Comparison of ENCODE assay signal across 9 mouse cellular contexts in genomic region chr3:21986164-21986892, GRCm38 (mm10).
A peak's percentile ranks its signal among the peaks of the same experiment; 100 is the strongest.
DNase-seq lines count a peak whose midpoint lies in the region; ATAC-seq and TF ChIP-seq lines count a peak whose summit lies in the region.
"Had no signal": no experiment of that assay in that cellular context is flagged by ENCODE, and none has a peak within 500 bp of the region (broad histone marks: within the 10 kb centered on the region; RNA-seq: fewer than 3 reads in every experiment).

No protein-coding gene starts in this region.

- no peaks in the 10 kb centered on the region for H3K27me3 ChIP-seq in liver, embryonic 14.5 days (ENCODE audit: control insufficient read depth, insufficient read depth, low read length)
- no peaks in the 10 kb centered on the region for H3K27me3 ChIP-seq in forebrain, embryonic 12.5 days
- no peaks in the 10 kb centered on the region for H3K27me3 ChIP-seq in hindbrain, embryonic 11.5 days (ENCODE audit: control insufficient read depth, insufficient read depth, low read length)
- H3K27me3 ChIP-seq: megakaryocyte, embryonic 14.5 days had no signal

- H3K9me3 ChIP-seq in liver, embryonic 14.5 days (ENCODE audit: control insufficient read depth, low read length) = no peaks in the 10 kb centered on the region
- H3K9me3 ChIP-seq in forebrain, embryonic 12.5 days = no peaks in the 10 kb centered on the region
- H3K9me3 ChIP-seq in hindbrain, embryonic 11.5 days (ENCODE audit: control insufficient read depth, low read length) = no peaks in the 10 kb centered on the region

- peak; percentile 54; the same call in 1 of the 2 replicates for ATAC-seq in liver, embryonic 14.5 days (ENCODE audit: insufficient read depth)
- no peak for ATAC-seq in forebrain, embryonic 12.5 days (ENCODE audit: low FRiP score)
- ATAC-seq in hindbrain, embryonic 11.5 days (ENCODE audit: low FRiP score) = no peak

- peaks cover 9% of the 10 kb centered on the region for H3K4me1 ChIP-seq in lung, adult 2 months (ENCODE audit: control insufficient read depth, insufficient read depth, low read length)
- H3K4me1 ChIP-seq in liver, embryonic 14.5 days (replicated peaks; ENCODE audit: control insufficient read depth in 2 of 2, insufficient read depth in 2 of 2, low read length in 1 of 2) = peaks cover 13 to 35% of the 10 kb centered on the region in 2 experiments
- no peaks in the 10 kb centered on the region for H3K4me1 ChIP-seq in forebrain, embryonic 12.5 days
- no peaks in the 10 kb centered on the region for H3K4me1 ChIP-seq in hindbrain, embryonic 11.5 days (replicated peaks; ENCODE audit: control insufficient read depth, insufficient read depth, low read length)

- H3K36me3 ChIP-seq in liver, embryonic 14.5 days (replicated peaks; ENCODE audit: control insufficient read depth, insufficient read depth, low read depth) = no peaks in the 10 kb centered on the region
- H3K36me3 ChIP-seq in forebrain, embryonic 12.5 days (replicated peaks) = no peaks in the 10 kb centered on the region
- no peaks in the 10 kb centered on the region for H3K36me3 ChIP-seq in hindbrain, embryonic 11.5 days (ENCODE audit: control insufficient read depth, insufficient read depth, low read length)

- peak overlapping the region; percentile 32; the same call in 1 of the 2 replicates for H3K4me2 ChIP-seq in liver, embryonic 14.5 days (ENCODE audit: low read depth)
- no peak overlapping the region for H3K4me2 ChIP-seq in forebrain, embryonic 12.5 days
- H3K4me2 ChIP-seq in hindbrain, embryonic 11.5 days (replicated peaks; ENCODE audit: low read depth, low read length) = no peak overlapping the region

- H3K4me3 ChIP-seq in lung, adult 2 months (replicated peaks; ENCODE audit: extremely low read depth, low read depth, low read length) = no peak overlapping the region
- H3K4me3 ChIP-seq in liver, embryonic 14.5 days (ENCODE audit: insufficient read depth in 1 of 2, low read depth in 2 of 2, low read length in 2 of 2) = no peak overlapping the region
- H3K4me3 ChIP-seq in forebrain, embryonic 12.5 days (replicated peaks) = no peak overlapping the region
- H3K4me3 ChIP-seq in hindbrain, embryonic 11.5 days (ENCODE audit: low read depth, low read length) = no peak overlapping the region
- H3K4me3 ChIP-seq: megakaryocyte, embryonic 14.5 days had no signal

- no peak overlapping the region for H3K9ac ChIP-seq in liver, embryonic 14.5 days (replicated peaks)
- no peak overlapping the region for H3K9ac ChIP-seq in forebrain, embryonic 12.5 days
- no peak overlapping the region for H3K9ac ChIP-seq in hindbrain, embryonic 11.5 days (ENCODE audit: low read depth, low read length)

- TF ChIP-seq POLR2A in lung, adult 2 months (IDR thresholded peaks at IDR 0.05; ENCODE audit: borderline replicate concordance, extremely low read depth, low read depth, low read length) = no peak

- intact Hi-C loops in left cerebral cortex, postnatal 4 days (cut with DNase I) = no loop called here

- TF ChIP-seq EP300 in liver, embryonic 14.5 days (IDR thresholded peaks at IDR 0.05; ENCODE audit: low read depth) = no peak

- peak; percentile 68 to 77 for DNase-seq in lung, adult 18-20 months
- no peak for DNase-seq in lung, adult 2 months
- DNase-seq in kidney, adult 18-20 months = peak; percentile 78
- no peak for DNase-seq in liver, embryonic 14.5 days (ENCODE audit: low read depth in 3 of 3, low spot score in 3 of 3)
- DNase-seq in yolk sac, embryonic 10.5 days (ENCODE audit: low spot score) = peak; percentile 79
- DNase-seq in hindbrain, embryonic 11.5 days (ENCODE audit: low spot score) = no peak
- DNase-seq in left cerebral cortex, postnatal 4 days = no peak

- 34% methylated on average over 5 of the region's 5 CpGs for WGBS in lung, adult 2 months
- WGBS in liver, embryonic 14.5 days (ENCODE audit: insufficient replicate concordance) = 46% methylated on average over 5 of the region's 5 CpGs
- WGBS in forebrain, embryonic 12.5 days = 86% methylated on average over 5 of the region's 5 CpGs
- 83% methylated on average over 5 of the region's 5 CpGs for WGBS in hindbrain, embryonic 11.5 days

- TF ChIP-seq CTCF in lung, adult 2 months (IDR thresholded peaks at IDR 0.05; ENCODE audit: insufficient read depth, low read length) = no peak
- no peak for TF ChIP-seq CTCF in liver, embryonic 14.5 days (IDR thresholded peaks at IDR 0.05; ENCODE audit: low read depth)

- H3K27ac ChIP-seq in liver, embryonic 14.5 days = no peak overlapping the region
- H3K27ac ChIP-seq in forebrain, embryonic 12.5 days = no peak overlapping the region
- H3K27ac ChIP-seq in hindbrain, embryonic 11.5 days (ENCODE audit: low read depth, low read length) = no peak overlapping the region

Comparison
In these comparisons a context has a peak if more than half of its experiments do, and no peak if none do; other contexts are left out.
1. DNase-seq: peak in lung, adult 18-20 months (2 of 2), kidney, adult 18-20 months (single experiment) and yolk sac, embryonic 10.5 days (single experiment); none in lung, adult 2 months (single experiment), liver, embryonic 14.5 days (0 of 3), hindbrain, embryonic 11.5 days (single experiment) and left cerebral cortex, postnatal 4 days (single experiment).